Mouse (Mus musculus) lung, postnatal 36 days (tissue): ENCODE data around the gene Six1.

Experiments
- DNase-seq: peaks from one replicate; pipeline ENCODE4 v3.0.0; 2022; ENCODE audit warnings: mixed read lengths

Six1 gene

GRCm38 (mm10) chr12:73049520-73050225 is 4.0 kb downstream of the Six1 start:
- DNase-seq: no peak

- DNase-seq: no peak
Observed at GRCm38 (mm10) chr12:73048537-73048936, 5.2 kb downstream of the Six1 start.

- DNase-seq: no peak
Observed at GRCm38 (mm10) chr12:73047576-73047975, 6.1 kb downstream of the Six1 start.

GRCm38 (mm10) chr12:73046607-73047180 is 7.0 kb downstream of the Six1 start:
- peak; percentile 74 for DNase-seq

DNA sequence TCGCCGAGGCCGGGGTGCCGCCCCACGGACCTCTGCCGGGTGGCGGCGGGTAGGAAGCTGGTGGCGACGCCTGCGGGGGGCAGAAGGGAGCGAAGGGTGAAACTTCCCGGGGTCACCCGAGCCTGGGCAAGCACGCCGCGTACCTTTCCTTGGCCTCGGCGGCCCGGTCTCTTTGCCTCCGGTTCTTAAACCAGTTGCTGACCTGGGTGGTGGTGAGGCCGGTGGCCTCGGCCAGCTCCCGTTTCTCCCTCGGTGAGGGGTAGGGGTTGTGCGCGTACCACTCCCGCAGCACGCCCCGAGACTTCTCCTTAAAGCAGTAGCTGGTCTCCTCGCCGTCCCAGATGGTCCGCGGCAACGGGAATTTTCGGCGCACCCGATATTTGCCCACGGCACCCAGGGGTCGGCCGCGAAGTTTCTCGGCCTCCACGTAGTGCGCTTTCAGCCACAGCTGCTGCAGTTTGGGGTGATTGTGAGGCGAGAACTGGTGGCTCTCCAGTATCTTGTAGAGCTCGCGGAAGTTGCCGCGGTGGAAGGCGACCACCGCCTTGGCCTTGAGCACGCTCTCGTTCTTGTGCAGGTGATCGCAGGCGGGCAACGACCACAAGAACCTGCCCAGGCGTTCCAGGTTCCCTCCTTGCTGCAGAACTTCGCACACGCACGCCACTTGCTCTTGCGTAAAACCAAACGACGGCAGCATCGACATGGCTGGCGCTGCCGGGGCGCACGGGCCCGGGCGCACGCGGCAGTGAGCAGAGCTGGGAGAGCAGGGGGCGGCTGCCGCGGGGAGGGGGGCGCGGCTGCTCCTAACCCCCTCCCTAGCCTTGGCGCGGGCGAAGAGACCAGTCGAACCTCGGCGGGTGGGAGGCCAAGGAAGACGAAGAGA is 7.7 kb downstream of the Six1 start:
- DNase-seq: no peak

DNA sequence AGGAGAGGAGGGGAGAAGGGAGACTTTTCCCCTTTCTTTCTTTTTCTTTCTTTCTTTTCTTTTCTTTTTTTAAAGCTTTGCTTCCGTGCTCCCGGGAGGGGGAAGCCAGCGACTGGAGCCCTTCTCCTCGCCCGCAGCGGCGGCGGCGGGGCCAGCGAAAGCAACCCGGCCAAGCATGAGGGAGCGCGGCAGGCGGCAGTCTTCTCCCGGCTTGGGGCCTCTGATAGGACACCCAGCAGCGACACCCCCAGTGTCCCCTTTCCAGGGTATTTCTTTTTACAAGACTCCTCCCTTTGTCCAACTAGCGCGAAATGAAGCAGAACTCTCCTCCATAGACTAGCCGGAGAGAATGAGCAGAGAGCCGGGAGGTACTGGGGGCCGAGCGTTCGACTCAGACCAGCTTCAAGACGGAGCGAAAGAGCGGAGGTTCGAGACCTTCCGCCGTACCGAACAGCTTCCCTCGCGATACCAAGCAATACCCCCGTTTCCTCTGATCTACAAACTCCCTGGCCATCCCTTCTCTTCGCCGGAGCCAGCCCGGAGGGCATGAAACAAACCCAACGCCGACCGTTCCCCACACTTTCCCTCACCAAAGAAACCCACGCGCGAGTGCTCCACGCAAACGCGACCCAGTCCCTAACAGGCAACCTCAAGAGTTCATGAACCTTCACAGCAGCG is 8.5 kb downstream of the Six1 start:
- DNase-seq: peak; percentile 39

DNA sequence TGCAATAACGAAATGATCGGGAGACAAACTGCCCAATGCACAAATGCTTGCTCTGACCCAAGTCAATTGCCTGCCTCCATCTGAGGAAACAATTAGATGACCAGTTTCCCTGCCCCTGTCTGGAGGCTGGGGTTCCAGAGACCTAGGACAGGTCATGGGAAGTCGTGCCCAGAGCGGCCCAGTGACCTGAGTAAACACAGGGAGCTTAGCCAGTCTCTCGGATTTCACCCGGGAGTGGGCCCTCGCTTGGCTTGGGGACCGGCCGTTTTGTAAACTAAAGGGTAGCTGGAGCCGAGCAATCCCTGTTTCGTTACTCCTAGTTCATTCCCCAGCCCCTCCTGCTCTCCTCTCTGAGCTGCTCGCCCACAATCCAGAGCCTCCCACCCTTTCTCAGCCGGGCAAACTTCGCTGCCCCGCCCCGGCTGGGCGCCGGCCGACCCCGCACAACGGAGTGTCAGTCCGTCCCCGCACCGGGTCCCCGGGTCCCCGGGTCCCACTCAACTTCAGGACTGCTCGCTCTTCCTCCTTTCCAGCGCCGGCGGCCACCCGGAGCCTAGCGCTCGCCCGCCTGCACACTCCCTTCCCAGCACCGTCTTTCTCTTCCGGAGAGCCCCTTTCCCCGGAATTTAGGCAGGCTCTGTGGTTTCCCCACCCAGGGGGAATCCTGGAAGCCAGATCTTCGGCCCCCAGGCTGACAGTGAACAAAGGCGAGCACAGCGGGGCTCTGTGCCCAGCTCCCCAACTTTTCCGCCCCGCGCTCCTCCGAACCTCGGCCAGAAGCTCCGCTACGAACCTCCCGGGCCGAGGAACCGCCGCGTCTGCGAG is 9.3 kb downstream of the Six1 start:
- no peak for DNase-seq

DNA sequence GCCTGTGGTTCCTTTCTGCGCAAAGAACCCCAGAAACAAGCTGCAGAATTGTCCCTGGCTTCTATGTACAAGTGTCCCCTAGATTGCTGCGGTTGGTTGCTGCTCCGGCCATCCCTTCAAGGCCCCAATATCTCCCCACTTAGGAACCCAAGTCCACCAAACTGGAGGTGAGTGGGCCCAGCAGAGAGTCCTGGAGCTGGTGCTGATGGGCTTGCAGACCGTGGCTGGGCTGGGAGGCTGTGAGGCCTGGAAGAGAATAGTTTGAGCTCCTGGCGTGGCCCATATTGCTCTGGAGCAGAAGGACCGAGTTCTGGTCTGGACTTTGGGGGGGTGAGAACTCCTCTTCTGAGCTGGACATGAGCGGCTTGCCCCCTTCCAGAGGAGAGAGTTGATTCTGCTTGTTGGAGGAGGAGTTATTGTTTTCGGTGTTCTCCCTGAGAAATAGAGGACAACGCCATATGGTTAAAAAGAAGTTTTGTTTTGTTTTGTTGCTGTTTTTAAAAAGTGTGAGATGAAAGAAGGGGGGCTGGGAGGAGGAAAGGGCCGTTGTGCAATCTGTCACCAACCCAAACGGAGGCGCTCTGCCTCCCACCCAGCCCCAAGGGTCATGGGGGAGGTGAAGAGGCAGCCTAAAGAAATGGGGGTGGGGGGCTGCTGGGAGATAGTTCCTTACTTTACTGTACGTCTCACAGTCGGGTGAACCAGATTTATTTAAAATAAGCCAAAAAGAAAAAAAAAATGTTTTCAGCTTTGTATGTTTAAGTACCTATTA is 10.1 kb downstream of the Six1 start:
- no peak for DNase-seq

- DNase-seq: no peak
Observed at GRCm38 (mm10) chr12:73042903-73043302, 10.8 kb downstream of the Six1 start.

GRCm38 (mm10) chr12:73042406-73042805 is 11.3 kb downstream of the Six1 start:
- DNase-seq: no peak

GRCm38 (mm10) chr12:73041256-73041630 is 12.4 kb downstream of the Six1 start:
- no peak for DNase-seq

- DNase-seq: no peak
Observed at GRCm38 (mm10) chr12:73040563-73041255, 13.0 kb downstream of the Six1 start.

- DNase-seq: no peak
Observed at GRCm38 (mm10) chr12:73039939-73040562, 13.6 kb downstream of the Six1 start.

DNA sequence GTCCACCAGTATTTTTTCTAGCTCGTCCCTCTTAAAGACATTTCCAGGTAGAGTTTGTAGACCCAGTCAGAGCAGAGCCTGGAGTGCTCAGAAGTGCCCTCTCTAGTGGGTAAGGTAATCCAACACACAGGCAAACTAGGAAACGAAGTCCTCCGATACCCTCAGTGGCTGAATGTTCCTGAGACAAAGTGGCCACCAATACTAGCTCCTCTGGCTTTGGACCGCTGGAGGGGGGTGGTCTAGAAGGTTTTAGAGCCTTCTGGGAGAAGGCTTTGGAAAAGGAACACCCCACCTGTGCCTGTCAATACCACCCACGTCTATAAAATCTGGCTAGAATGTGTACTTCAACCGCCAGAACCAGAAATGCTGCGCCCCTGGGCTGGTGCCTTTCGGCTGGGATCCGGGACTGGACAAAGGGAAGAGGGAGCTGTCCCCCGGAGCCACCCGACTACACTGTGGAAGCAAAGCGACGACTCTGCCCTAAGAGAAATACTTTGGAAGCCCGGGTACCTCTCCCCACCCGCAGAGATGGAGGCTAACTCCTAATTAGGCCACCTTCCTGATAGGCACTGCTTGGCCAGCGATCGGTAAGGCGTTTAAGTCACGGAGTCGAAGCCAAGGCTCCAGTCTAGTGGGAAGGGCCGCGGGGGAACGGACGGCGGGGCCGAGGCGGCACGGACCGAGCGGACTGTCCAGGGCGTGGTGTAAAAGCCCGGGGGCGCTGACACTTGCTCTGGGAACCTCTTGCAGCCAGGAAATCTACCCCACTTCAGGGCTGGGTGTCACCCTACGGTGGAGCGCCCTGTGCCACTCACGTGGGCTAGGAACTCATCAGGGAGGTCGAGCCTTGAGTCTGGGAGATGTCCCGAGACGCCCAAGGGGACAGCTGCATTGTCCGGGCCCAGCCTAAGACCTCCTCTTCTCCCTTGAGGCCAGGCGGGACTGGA is 14.4 kb downstream of the Six1 start:
- peak; percentile 39 for DNase-seq

DNA sequence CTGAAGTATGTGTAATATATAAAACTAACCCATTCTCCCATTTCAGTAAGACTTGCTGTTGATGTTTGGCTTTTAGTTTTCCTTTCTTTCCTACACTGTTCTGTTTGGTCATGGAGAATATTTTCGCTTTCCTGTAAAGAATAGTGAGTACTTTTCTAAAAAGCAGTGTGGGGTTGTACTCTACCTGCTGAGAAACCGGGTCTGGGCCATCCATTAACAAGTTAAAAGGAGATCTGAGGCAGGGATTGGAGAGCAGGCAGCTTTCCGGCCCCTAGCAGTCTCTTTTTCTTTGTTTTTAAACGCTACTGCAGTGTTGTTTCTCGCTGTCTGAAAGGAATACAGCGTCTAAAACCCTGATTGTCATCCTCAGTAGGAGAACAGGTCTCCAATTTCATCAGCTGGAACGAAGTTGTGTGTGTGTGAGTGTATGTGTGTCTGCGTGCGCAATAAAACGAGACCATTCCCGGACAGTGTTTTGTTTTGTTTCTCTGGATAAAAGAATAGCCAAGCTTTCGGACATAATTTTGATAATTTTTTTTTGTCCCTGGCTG is 15.2 kb downstream of the Six1 start:
- DNase-seq: no peak

DNA sequence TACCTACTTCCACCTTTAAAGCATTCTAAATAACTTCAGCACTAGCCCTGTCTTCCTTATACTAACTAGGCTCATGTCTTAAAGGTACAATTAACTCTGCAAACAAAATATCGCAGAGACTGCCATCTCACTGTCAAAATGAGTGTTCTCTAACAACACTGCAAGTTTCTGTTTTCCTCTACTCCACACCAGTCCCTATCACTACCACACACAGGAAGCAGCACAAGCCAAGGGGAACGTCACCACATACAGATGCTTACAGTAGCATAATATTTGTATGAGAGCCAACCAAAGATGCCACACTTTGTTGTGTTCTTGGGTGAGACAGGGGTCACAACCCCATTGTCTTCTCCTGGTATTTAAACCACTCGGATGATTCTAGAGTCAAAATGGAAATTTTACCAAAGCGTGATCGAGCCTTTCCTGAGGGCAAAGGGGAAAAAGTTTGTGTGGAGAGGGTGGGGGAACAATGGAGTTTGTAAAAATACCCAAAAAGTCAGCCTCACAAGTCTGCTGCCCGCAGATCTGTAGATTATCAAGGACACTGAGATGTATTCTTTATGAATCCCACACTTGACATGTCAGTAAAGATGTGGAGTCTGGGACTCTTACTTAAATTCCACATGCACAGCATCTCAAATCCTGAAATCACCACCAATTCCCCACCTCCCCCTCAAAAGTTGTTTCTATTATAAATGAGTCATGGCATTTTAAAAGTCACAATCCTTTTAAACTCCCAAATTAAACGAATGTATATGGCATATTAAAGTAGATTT is 16.1 kb downstream of the Six1 start:
- no peak for DNase-seq

- DNase-seq: no peak
Observed at GRCm38 (mm10) chr12:73034901-73035895, 18.5 kb downstream of the Six1 start.
